Mouse (Mus musculus) ES-Bruce4 (cell line): ENCODE measurements around the gene Thap7.

Experiments used
- CTCF ChIP-seq: IDR thresholded peaks from one replicate; pipeline ENCODE4 v1.8.1; 2011; ENCODE audit warnings: low read depth, low read length
- EP300 ChIP-seq: IDR thresholded peaks from 2 replicates; pipeline ENCODE4 v1.6.1; 2011; ENCODE audit warnings: low read depth, low read length; ENCODE audit not compliant: insufficient read depth

- TF ChIP-seq EP300 (no peak), CTCF (no peak)
Observed at GRCm38 (mm10) chr16:17524156-17524555, 6.8 kb downstream of the Thap7 start.
